Mouse (Mus musculus): ENCODE results near the gene Arid3b. TPM values are rescaled to one million over a fixed set of nuclear protein-coding genes. Genes with fewer than 3 reads are reported as not detected.

Arid3b gene
- total and polyA plus RNA-seq, 3 experiments: 16.7 to 105 (median 33.4) TPM

DNA sequence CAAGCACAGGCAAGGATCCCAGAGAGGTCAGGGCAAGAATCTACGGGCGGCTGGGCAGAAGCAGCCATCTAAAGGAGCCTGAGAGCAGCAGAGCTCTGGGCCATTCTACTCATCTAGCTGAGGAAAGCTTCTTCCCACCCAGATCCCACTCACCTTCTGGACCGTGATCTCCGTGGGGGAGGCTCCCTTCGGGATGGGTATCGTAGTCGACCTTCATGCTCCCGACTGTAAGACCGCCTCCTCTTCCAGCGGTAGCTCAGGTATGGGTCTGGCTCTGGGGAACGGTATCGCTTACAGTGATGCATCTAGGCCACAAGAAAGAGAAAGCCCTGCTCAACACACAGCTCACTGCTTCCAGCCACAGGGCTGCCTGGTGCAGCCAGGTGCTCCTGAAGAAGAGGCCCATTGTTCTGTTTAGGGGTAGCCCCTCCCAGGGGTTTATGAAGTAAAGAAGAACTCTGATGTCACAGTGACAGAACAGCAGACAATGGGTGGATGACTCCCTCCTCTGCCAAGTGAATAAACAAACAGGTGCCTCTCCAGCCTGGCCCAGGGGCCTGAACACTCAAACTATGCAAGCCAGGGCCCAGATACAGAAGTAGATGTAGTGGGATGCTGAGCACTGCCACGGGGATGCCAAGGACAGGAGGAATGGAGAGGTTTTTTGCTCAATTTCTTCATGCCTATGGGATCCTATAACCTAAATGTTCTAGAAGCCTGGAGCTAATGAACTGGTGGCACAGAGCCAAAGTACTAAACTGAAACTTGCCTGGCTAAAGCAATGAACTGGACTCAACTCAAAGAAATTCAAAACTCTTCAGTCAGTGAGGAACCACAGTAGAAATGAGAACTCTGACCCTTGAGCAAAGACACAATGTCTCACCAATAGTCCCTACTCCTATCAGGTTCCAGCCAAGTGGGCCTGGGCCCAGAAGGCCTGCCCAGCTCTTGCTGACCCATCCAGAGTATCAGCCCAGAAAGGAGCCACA, 74.7 kb downstream of the Arid3b start:
- in situ Hi-C loops (cut with MboI; ENCODE audit: low pct_ligation_motif_present, low pct_unique_long_range_greater_than_20kb, low sequenced_read_pairs) (no loop called here), dilution Hi-C loops (cut with MboI; ENCODE audit: extremely low pct_ligation_motif_present, extremely low pct_unique_long_range_greater_than_20kb, low sequenced_read_pairs) (no loop called here)
- peaks cover 4 to 49% of the 10 kb centered on the region in 2 experiments for H3K4me1 ChIP-seq (ENCODE audit: control insufficient read depth in 1 of 2, insufficient read depth in 2 of 2)
- H3K4me2 ChIP-seq (ENCODE audit: insufficient read depth, low read depth, poor library complexity, severe bottlenecking): peak overlapping the region; percentile 93; the same call in 1 of the 2 replicates
- no peak for DNase-seq (ENCODE audit: extremely low read depth)
- peak overlapping the region in 1 of 3 experiments; percentile 30 for H3K4me3 ChIP-seq (replicated peaks in 1 of 3; ENCODE audit: low read depth in 2 of 3, low read length in 2 of 3, poor library complexity in 1 of 3)
- no peak overlapping the region for H3K27ac ChIP-seq (ENCODE audit: insufficient read depth, low read depth)
- peak overlapping the region; percentile 5; the same call in 1 of the 2 replicates for H3K9ac ChIP-seq (ENCODE audit: insufficient read depth, low read depth)
- peaks cover 59% of the 10 kb centered on the region for H3K79me2 ChIP-seq (replicated peaks; ENCODE audit: control insufficient read depth, extremely low read depth, insufficient read depth, poor library complexity, severe bottlenecking)
- TF ChIP-seq CHD2 (IDR thresholded peaks at IDR 0.05; ENCODE audit: low read length): no peak
- peak; percentile 59; the same call in 1 of the 2 replicates for TF ChIP-seq CHD1 (IDR thresholded peaks at IDR 0.05; ENCODE audit: low read depth, low read length)
- no peaks in the 10 kb centered on the region for H3K9me3 ChIP-seq (replicated peaks; ENCODE audit: low read length)
- peaks cover 7% of the 10 kb centered on the region for H3K27me3 ChIP-seq (replicated peaks)
- peaks cover 48 to 51% of the 10 kb centered on the region in 2 experiments for H3K36me3 ChIP-seq (replicated peaks in 1 of 2; ENCODE audit: control insufficient read depth in 1 of 2, insufficient read depth in 1 of 2, low read length in 1 of 2)

- Histone ChIP-seq H3K4me2 (ENCODE audit: insufficient read depth, low read depth, poor library complexity, severe bottlenecking) (no peak overlapping the region), H3K4me3 (replicated peaks in 1 of 3; ENCODE audit: low read depth in 2 of 3, low read length in 2 of 3, poor library complexity in 1 of 3) (no peak overlapping the region), H3K27ac (ENCODE audit: insufficient read depth, low read depth) (no peak overlapping the region), H3K9ac (ENCODE audit: insufficient read depth, low read depth) (no peak overlapping the region), H3K9me3 (replicated peaks; ENCODE audit: low read length) (no peaks in the 10 kb centered on the region), H3K36me3 (replicated peaks in 1 of 2; ENCODE audit: control insufficient read depth in 1 of 2, insufficient read depth in 1 of 2, low read length in 1 of 2) (peaks cover 54 to 59% of the 10 kb centered on the region in 2 experiments), H3K79me2 (replicated peaks; ENCODE audit: control insufficient read depth, extremely low read depth, insufficient read depth, poor library complexity, severe bottlenecking) (peaks cover 59% of the 10 kb centered on the region), H3K4me1 (ENCODE audit: control insufficient read depth in 1 of 2, insufficient read depth in 2 of 2) (peaks cover 4 to 39% of the 10 kb centered on the region in 2 experiments), H3K27me3 (replicated peaks) (no peaks in the 10 kb centered on the region)
- DNase-seq (ENCODE audit: extremely low read depth): no peak
- dilution Hi-C loops (cut with MboI; ENCODE audit: extremely low pct_ligation_motif_present, extremely low pct_unique_long_range_greater_than_20kb, low sequenced_read_pairs): no loop called here
- in situ Hi-C loops (cut with MboI; ENCODE audit: low pct_ligation_motif_present, low pct_unique_long_range_greater_than_20kb, low sequenced_read_pairs): no loop called here
- TF ChIP-seq E2F4 (IDR thresholded peaks at IDR 0.05; ENCODE audit: insufficient replicate concordance, low read depth, low read length) (no peak), CHD2 (IDR thresholded peaks at IDR 0.05; ENCODE audit: low read length) (no peak), EP300 (IDR thresholded peaks at IDR 0.05; ENCODE audit: low read length) (no peak), NELFE (IDR thresholded peaks at IDR 0.05; ENCODE audit: low read depth, low read length) (no peak), USF1 (IDR thresholded peaks at IDR 0.05; ENCODE audit: low read depth, low read length) (no peak), ZMIZ1 (IDR thresholded peaks at IDR 0.05; ENCODE audit: low read depth, low read length) (no peak), PAX5 (IDR thresholded peaks at IDR 0.05; ENCODE audit: low read length) (no peak), HCFC1 (IDR thresholded peaks at IDR 0.05; ENCODE audit: low read depth, low read length) (no peak), SIN3A (IDR thresholded peaks at IDR 0.05; ENCODE audit: low read length) (no peak), JUN (IDR thresholded peaks at IDR 0.05; ENCODE audit: insufficient read depth, low read depth, low read length) (no peak), SMC3 (IDR thresholded peaks at IDR 0.05; ENCODE audit: low read depth, low read length) (no peak), MYC (IDR thresholded peaks at IDR 0.05; ENCODE audit: low read depth, low read length) (no peak), MEF2A (IDR thresholded peaks at IDR 0.05; ENCODE audit: borderline replicate concordance, low read depth, low read length) (no peak)
Observed at GRCm38 (mm10) chr9:57760416-57761146, 76.0 kb downstream of the Arid3b start.
